Mouse (Mus musculus) right cerebral cortex, postnatal 4 days (tissue): ENCODE results near the gene B4galt1.
"Not testable (repeated sequence)": the region's sequence is repeated elsewhere in the genome, so short reads cannot be mapped to it uniquely, and the experiment has no call there.

Experiments
- DNase-seq: peaks from one replicate; pipeline ENCODE4 v3.0.0-alpha.2; 2022

The B4galt1 gene

DNA sequence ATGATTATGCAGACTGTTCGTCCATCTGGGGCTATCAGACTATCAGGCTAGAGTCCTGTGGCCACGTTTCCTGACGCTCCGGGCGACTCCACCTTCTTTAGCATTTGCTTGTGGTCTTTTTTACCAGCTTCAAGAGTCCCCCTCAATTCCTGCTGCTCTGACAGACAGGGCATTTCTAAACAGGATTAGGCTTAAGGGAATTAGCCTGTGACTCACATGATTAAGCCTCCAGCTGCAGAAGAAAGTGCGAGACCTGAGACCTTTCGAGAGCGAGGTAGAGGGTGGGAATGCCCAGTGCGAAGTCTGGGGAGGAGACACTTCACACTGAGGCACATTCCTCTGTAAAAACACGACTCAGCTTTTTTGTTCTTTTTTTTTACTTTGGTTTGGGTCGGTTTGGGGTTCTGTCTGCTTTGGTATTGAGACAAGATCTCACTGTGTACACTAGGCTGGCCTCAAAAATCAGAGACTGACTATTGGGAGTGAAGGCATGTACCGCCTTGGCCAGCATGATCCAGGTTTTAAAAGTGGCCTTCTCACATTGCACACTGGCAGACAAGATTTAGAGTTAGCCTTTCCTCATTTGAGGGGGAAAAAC is 37.9 kb downstream of the B4galt1 start:
- DNase-seq = no peak

DNA sequence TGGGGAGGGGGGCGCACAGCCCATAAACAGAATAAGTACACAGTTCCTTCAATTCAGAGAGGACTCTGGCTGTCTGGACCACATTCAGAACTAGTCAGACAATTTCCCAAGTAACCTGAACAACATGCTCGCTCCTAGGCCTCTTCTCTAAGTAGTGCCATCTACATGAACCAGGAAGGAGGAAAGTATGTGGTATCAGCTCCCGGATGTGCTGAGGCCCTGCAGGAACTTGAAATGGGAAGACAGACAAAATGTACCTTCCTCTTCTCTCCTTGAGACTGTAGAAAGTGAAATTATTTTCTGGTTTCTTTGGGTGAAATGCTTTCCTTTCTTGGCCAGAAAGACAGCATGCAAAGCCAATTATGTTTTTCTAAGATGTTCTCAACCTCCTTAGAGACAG is 38.7 kb downstream of the B4galt1 start:
- DNase-seq = no peak

DNA sequence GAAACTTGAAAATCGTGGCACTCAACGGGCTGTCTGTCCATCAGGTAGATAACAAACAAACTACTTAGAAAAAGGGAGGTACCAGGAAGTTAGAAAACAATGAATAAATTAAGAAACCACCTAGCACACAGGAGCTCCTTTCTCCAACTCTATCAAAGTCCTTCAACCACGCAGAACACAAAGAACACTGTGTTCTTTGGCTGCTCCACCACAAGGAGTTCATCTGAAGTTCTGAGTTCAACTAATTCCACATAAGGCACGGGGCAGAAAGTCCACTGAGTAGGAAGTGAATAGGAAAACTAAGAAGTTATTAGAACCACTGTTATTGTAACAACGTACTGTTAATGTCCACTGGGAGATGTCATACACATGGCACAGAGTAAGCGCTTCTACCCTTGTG is 39.4 kb downstream of the B4galt1 start:
- no peak for DNase-seq

DNA sequence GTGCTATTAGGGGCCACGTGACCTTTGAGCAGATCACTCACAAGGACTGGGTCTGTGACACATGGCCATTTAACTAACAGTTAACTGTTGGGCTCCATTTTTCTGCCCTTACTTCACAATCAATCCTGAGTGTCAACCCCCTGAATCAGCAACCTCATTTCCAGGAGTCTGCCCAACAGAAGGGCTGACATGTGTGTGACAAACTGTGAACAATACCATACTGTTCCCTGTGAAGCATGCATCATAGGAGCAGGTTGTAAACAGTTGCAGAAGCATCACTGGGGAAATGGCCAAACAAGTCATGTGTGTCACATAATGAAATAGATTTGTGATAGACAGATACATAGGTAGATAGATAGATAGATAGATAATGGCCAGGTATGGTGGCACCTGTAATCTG is 40.9 kb downstream of the B4galt1 start:
- no peak for DNase-seq

DNA sequence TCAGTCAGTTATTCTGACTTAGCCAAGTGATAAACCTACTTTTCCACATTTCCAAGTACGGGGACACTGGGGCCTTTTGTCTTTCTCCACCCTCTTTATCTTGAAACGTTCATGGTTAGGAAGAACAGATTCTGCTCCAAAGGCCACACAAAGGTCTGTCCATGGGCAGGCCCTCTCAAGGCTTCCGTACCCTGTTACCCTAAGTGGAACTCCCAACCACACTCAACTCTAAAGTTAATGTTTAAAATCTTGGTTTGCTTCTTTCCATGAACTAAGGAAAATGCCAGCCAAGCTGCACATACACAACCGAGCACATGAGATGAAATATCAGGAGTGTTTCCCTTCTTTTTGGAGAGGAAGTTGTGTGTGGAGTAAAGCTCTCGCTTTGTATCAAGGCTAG is 43.3 kb downstream of the B4galt1 start:
- DNase-seq = no peak

DNA sequence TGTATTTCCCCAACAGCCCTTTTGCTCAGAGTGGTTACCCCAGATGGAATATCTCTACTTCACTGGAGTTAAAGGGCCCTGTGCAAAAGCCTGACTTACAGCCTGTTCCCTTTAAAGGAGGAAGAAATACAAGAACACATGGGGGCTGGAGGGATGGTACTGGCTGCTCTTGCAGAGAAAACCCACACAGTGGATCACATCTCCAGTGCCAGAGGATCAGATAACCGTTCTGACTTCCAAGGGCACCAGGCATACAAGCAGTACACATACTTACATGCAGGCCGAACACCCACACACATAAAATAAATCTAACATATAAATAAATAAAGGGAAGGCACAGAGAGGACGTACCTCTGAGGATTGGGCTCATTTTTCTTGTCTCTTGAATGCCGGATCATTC is 46.4 kb downstream of the B4galt1 start:
- DNase-seq = no peak

DNA sequence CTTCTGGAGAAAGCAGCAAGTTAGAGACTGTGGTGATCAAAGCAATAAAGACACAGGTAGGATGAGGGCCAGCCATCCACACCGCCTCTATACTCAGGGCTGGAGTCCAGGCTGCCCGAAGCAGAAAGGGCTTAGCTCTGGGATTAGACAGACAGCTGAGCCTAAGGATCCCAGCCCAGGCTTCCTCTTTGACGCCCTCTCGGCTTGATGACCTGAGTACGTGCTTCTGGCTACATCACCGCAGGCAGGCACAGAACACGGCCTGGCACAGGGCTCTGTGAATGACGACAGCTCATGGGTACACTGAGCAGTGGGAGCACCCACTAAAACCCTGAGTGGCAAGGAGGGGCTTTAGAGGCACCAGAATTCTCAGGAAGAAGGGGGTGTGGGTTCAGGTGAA is 48.4 kb downstream of the B4galt1 start:
- DNase-seq = no peak

DNA sequence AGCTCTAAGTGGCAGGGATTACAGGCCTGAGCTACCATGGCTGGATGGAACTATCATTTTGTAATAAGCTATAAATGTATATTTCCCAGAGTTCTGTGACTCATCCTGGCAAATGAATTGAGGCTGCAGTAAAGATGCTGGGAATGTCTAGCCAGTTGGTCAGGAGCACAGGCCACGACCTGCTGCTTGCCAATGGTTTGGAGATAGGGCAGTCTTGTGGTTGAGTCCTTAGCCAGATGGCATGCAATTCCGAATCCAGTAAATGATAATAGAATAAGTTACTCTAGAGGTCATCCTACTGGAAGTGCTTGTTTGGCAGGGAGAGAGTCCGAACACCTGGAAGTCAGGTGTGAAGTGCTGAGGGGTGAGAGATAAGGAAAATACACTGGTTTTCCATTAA is 51.0 kb downstream of the B4galt1 start:
- no peak for DNase-seq

DNA sequence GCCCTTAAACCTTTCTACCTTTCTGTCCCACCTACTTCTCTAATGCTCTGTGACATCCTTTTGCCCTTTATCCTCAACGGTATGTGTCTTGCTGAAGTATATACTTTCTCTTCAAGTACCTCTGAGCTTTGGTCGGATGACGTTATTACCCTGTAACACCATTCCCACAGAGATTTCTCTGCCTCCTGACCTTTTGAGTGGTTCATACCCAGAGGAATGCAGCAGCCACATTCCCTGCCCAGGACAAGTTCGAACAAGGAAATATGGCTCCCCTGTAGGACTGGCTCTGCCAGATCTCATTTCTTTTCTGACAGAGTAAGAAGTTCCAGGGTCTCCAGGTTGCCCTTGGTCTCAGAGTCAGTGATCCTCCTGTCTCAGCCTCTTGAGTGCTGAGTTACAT is 51.9 kb downstream of the B4galt1 start:
- no peak for DNase-seq

DNA sequence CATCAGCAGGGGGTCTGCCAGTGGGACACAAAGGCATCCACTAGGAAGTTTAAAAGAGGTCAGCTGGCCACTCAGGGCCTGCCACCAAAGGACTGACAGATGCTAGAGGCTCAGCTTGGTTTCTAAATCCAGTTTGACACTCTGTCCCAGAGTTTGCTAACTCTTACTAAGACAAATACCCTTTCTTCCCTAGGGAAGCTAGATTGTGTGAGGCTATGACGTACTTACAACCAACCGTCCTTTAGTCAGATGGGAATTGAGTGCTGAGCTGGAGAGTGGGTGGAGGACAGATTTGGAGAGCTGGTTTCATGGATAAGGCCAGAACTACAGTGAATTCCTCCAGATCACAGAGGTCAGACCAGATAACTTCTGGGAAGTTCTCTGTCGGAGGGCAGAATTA is 52.9 kb downstream of the B4galt1 start:
- no peak for DNase-seq

DNA sequence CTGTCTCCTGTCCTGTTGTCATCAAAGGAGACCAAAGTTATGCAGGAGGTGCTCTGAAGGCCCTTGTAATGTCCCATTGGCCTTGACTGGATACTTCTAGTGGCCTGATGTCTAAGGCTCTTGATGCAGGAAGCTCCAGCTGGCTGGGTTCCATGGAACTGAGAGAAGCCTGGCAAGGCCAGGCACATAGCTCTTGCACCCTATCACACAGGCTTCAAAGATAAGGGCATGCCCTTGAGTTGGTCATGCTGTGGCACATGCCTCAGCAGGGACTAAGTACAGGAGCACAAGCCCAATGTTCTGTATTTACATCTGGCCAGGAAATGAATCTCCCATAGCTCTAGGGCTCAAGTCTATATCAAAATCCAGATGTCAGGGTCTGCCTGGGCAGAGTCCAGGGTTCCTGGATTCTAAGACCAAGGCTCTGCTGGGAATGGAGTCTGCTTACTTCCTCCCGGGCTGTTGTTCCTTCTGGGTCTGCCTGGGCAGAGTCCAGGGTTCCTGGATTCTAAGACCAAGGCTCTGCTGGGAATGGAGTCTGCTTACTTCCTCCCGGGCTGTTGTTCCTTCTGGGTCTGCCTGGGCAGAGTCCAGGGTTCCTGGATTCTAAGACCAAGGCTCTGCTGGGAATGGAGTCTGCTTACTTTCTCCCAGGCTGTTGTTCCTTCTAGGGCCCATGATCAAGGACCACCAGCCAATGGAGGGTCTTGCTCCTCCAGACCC is 54.8 kb downstream of the B4galt1 start:
- DNase-seq = not testable (repeated sequence)

DNA sequence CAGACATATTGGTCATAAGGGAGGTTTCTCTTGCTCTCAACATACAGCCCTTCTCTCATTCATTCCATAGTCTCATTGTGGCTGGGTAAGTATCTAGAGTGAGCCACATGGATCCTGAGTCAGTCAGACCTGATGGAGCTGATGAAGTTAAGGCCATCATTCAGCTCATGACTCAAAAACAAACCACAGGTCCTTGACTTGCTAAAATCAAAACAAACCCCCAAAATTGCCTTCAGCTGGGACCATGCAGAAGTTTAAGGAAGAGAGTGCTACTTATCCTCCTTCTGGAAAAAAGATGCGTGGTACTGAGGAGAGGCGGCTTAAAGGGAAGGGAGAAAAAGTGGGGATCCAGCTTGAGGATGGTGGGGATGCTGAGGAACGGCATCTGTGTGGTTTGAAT is 58.0 kb downstream of the B4galt1 start:
- no peak for DNase-seq

DNA sequence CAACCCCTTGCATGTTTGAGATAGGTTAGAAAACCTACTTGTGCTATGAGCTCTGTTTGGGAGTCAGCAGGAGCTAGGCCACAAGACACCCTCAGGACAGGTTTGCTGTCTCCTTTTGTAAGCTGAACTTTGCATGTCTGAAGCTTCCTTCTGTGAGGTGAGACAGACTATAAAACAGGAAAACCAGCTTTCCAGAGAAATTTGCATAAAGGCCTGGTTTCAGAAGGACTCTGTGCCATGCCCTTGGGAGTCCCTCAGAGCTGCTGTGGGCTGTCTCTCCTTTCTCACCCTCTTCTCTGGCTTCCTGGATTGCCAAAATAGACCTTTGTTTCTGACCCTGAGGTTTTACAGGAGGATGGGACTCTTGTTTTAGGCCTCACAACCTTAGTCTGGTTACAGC is 59.5 kb downstream of the B4galt1 start:
- DNase-seq = no peak

DNA sequence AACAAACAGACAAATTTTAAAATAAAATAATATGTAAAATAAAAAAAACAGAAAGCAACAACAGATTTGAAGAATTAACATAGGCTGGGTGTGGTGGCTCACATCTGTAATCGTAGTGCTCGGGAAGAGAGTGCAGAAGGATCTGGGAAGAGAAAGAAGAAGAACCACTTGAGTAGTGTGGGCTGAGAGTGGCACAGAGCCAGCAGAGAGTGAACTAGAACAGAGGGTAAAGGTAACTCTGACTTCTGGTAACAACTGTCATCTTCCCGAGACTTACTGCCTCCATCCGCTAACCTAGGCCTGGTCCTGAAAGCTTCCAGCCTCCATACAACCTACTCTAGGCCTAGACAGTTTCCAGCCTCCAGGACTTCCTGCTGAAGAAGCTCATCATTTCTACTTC is 62.6 kb downstream of the B4galt1 start:
- DNase-seq = no peak

DNA sequence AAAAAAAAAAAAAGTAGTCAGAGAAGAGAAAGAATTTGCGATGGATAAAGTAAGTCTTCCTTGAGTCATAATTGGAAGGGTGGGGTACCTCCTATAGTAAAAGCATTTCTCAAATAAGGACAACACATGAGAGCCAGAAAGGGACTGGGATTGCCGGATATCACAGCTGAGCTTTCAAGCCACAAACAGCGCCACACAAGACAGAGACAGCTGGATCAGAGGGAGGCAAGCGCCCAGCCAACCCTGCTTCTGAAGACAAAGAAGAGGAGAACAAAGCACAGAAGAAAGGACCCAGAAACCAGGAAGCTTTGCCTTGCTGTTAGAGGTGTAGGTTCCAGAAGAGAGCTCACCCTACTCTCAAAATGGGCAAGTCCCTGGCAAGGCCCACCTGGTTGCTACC is 67.2 kb downstream of the B4galt1 start:
- no peak for DNase-seq

DNA sequence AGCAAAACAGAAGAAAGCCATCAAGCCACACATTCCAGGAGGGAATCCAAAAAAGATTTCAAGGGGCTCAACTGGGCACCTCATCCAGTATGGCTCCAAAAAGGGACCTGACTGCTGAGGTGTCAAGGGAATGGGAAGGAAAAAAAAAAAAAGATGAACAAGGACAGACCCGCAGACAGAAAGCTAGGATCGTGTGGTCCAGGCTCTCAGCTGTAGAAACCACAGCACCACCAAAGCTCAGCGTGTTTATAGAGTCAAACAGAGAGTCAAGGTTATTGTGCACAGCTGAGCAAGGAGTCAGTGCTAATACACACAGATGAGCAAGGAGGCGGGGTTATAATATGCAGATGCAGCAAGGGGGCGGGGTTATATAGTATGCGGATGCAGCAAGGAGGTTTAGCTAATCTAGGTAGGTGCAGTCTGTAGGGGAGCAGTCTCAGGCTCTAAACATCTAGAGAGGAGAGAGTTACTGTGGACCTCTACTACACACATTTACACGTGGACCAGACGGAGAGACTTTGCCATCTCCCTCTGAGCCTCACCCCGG is 68.1 kb downstream of the B4galt1 start:
- no peak for DNase-seq

DNA sequence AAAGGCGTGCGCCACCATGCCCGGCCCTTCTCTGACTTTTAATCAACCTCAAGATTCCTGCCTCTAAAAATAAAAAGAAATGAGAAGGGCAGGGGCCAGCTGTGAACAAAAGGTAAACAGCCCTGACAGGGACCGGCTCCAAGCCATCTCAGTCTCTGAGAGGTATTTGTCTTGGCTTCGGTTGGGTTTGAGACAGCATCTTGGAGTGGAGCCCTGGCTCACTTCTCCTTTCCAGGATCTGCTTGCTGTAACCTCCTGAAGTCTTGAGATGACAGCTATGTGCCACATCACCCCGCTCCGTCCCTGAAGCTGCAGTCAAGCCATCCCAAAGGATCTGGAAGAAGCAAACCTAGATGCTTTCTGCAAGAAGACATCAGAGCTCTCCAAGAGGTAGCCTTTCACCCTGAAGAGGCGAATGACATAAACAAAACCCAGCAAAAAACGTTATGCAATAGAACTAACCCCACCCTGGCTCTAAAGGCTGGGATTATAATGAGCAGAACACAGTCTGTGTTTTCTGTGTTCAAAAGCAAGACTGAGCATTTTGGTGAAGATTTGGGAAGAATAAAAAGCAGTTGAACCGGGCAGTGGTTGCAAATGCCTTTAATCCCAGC is 69.1 kb downstream of the B4galt1 start:
- DNase-seq = no peak

DNA sequence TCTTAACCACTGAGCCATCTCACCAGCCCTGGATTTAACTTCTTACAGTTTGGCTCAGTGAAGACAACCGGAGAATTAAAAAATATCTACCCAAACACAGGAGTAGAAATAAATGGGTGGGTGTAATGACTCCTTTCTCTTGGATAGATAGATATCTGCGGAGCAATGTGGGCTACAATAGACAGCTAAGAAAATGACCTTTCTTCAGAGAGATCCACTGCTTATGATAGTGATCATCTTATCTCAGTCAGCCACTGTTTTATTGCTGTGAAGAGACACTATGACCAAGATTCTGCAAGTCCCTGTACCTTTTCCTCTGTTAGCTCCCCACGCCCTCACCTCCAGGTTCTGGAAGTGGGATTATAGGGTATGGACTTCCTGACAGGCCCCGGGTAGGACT is 70.8 kb downstream of the B4galt1 start:
- DNase-seq = no peak

DNA sequence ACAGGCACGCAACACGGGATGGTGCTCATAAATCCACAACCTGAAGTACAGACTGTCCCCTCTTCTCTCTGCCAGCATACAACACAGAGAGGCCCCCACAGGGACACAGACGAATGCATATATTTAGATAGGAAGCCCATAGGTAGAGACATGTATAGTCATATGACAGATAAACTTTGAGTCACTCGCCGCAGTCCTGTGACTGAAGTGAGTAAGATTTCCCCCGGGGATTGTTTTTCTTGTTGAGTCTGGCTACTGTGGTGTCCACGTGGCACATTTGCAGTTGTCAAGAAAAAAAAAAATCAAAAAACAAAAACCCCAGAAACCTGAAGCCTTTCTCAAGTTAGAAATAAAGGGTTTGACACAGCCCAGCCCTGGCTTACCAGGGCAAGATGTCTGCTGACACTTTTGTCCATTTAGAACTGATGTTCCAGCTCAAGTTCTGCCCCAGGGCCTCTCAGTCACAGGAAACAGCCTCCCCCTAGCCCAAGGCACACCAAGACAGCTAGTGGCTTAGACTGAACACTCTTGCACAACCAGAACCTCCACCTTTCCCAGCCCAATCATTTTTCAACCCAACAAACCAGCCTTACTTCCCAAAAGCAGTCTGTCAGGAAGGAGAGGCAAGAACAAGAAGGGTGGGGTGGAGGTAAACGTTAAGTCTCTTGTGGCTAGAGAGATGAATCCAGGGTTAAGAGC is 71.9 kb downstream of the B4galt1 start:
- no peak for DNase-seq

DNA sequence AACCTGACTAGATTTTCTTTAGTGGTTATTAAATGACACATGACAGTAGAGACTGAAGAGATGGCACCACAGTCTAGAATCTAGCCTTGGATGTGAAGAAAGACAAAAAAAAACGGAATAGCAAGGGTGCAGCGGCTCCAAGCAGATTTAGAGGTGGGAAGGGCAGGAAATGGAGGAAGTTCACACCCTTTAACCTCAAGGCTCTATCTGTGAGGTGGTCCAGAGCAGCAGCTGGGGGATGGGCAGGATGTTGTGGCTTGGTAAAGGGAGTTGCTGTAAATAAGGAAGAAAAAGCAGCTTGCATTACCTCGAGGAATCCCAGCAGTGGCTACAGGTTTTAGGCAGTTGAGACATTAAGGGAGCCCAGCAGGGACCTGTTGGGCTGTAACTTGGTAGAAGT is 72.7 kb downstream of the B4galt1 start:
- DNase-seq = no peak

DNA sequence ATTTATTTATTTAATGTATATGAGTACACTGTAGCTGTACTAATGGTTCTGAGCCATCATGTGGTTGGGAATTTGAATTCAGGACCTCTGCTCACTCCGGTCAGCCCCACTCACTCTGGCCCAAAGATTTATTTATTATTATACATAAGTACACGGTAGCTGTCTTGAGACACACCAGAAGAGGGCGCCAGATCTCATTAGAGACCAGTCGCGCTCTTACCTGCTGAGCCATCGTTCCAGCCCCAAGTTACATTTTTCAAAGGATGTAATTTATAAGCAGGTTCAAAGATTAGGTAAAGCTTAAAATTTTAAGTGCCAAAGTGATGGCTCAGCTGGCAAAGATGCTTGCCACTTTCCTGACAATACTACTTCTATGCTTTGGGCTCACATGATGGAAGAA is 75.1 kb downstream of the B4galt1 start:
- no peak for DNase-seq

DNA sequence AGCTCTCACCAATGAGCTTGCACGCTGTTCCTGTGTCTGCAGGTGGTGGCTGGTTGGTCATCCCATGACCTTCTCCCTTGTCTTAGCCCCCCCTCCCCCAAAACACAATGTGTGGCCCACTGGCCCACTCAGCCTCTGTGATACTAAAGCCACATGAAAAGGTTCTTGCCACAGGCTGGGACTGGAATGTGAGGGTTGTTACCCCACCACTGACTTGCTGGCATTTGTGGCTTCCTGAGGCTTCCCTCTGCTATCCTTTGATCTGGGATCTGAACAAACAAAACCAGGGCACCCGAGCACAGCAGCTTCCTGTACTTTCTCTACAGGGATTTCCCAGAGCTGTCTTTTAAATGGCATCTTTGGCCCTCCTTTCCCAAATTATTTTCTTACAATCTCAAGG is 76.7 kb downstream of the B4galt1 start:
- DNase-seq = no peak

DNA sequence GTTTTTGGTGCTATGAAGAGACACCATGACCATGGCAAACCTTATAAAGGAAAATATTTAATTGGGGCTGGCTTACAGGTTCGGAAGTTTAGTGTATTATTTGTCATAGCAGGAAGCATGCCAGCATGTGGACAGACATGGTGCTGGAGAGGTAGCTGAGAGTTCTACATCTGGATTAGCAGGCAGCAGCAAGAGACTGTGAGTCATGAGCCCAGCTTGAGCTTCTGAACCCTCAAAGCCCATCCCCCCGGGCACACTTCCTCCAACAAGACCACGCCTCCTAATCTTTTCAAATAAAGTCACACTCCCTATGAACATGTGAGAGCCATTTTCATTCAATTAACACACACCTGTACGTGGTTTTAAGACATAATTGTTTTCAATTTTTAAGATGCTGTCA is 77.4 kb downstream of the B4galt1 start:
- no peak for DNase-seq
